Mouse (Mus musculus): Measurements from ENCODE around the gene Kif24. TPM values are rescaled to one million over a fixed set of nuclear protein-coding genes. Genes with fewer than 3 reads are reported as not detected.
"Not testable (repeated sequence)": the region's sequence is repeated elsewhere in the genome, so short reads cannot be mapped to it uniquely, and the experiment has no call there.

The Kif24 gene
- total RNA-seq, 2 experiments from 2014 or later: 5.3 to 5.8 TPM

GRCm38 (mm10) chr4:41493464-41494116, 28.9 kb upstream of the Kif24 start:
- DNase-seq (ENCODE audit: low spot score in 2 of 2): no peak

- no peak for DNase-seq (ENCODE audit: low spot score in 2 of 2)
These were observed 28.3 kb upstream of the Kif24 start for GRCm38 (mm10) chr4:41492951-41493350.

- DNase-seq (ENCODE audit: low spot score in 2 of 2): no peak
These were observed 16.9 kb upstream of the Kif24 start for GRCm38 (mm10) chr4:41481601-41482017.

GRCm38 (mm10) chr4:41480254-41480653, 15.6 kb upstream of the Kif24 start:
- no peak for DNase-seq (ENCODE audit: low spot score in 2 of 2)

- DNase-seq (ENCODE audit: low spot score in 2 of 2): no peak
These were observed 14.7 kb upstream of the Kif24 start for GRCm38 (mm10) chr4:41479456-41479804.

- DNase-seq (ENCODE audit: low spot score in 2 of 2): no peak
These were observed 14.2 kb upstream of the Kif24 start for GRCm38 (mm10) chr4:41478751-41479455.

GRCm38 (mm10) chr4:41477648-41478160, 13.0 kb upstream of the Kif24 start:
- DNase-seq (ENCODE audit: low spot score in 2 of 2): no peak

GRCm38 (mm10) chr4:41471384-41471689, 6.7 kb upstream of the Kif24 start:
- no peak for DNase-seq (ENCODE audit: low spot score in 2 of 2)

GRCm38 (mm10) chr4:41470684-41471383, 6.1 kb upstream of the Kif24 start:
- no peak for DNase-seq (ENCODE audit: low spot score in 2 of 2)

- DNase-seq (ENCODE audit: low spot score in 2 of 2): no peak
These were observed 5.5 kb upstream of the Kif24 start for GRCm38 (mm10) chr4:41470051-41470683.

GRCm38 (mm10) chr4:41469199-41469598, 4.5 kb upstream of the Kif24 start:
- no peak for DNase-seq (ENCODE audit: low spot score in 2 of 2)

GRCm38 (mm10) chr4:41468396-41469080, 3.9 kb upstream of the Kif24 start:
- DNase-seq (ENCODE audit: low spot score in 2 of 2): no peak

GRCm38 (mm10) chr4:41465287-41465665, 589 bp upstream of the Kif24 start:
- DNase-seq (ENCODE audit: low spot score in 2 of 2): no peak

GRCm38 (mm10) chr4:41463051-41463738, 1.5 kb downstream of the Kif24 start:
- not testable (repeated sequence) for DNase-seq (ENCODE audit: low spot score in 2 of 2)

- DNase-seq (ENCODE audit: low spot score in 2 of 2): no peak
These were observed 4.0 kb downstream of the Kif24 start for GRCm38 (mm10) chr4:41460690-41461089.

GRCm38 (mm10) chr4:41447595-41447994, 17.1 kb downstream of the Kif24 start:
- DNase-seq (ENCODE audit: low spot score in 2 of 2): no peak

GRCm38 (mm10) chr4:41442790-41443302, 21.8 kb downstream of the Kif24 start:
- DNase-seq (ENCODE audit: low spot score in 2 of 2): no peak

GRCm38 (mm10) chr4:41438931-41439330, 25.8 kb downstream of the Kif24 start:
- DNase-seq (ENCODE audit: low spot score in 2 of 2): no peak

- DNase-seq (ENCODE audit: low spot score in 2 of 2): no peak
These were observed 47.7 kb downstream of the Kif24 start for GRCm38 (mm10) chr4:41416966-41417365.

- DNase-seq (ENCODE audit: low spot score in 2 of 2): no peak
These were observed 55.3 kb downstream of the Kif24 start for GRCm38 (mm10) chr4:41409341-41409740.
